Mouse (Mus musculus) limb, embryonic 14.5 days (tissue): ENCODE data around the gene Trex1. TPM values are rescaled to one million over a fixed set of nuclear protein-coding genes. Genes with fewer than 3 reads are reported as not detected.
A peak's percentile ranks its signal among the peaks of the same experiment; 100 is the strongest.

Experiments used
- ATAC-seq: fragments of 200-750 bp; cut with Nextera tagmentation; 2 replicates; pipeline ENCODE4 v1.8.0; 2017; ENCODE audit warnings: low read depth, moderate number of reproducible peaks, moderate TSS enrichment; ENCODE audit not compliant: low FRiP score
- DNase-seq: peaks from one replicate; pipeline ENCODE4 v3.0.0-alpha.2; 2015; ENCODE audit warnings: low spot score
- H3K27ac ChIP-seq: fragments of 300-500 bp; sonication (generic); replicated peaks from 2 replicates; pipeline ENCODE4 v1.5.1; 2014; ENCODE audit warnings: low read depth, mild to moderate bottlenecking, low read length, moderate library complexity, mixed read lengths
- H3K27me3 ChIP-seq: fragments of 300-500 bp; sonication (generic); 2 replicates; pipeline ENCODE4 v1.6.1; 2014; ENCODE audit warnings: low read length, mixed read lengths; ENCODE audit not compliant: control insufficient read depth, insufficient read depth
- H3K36me3 ChIP-seq: fragments of 300-500 bp; sonication (generic); 2 replicates; pipeline ENCODE4 v1.6.1; 2014; ENCODE audit warnings: mild to moderate bottlenecking, low read length, moderate library complexity, mixed read lengths; ENCODE audit not compliant: control insufficient read depth, insufficient read depth
- H3K4me1 ChIP-seq: fragments of 300-500 bp; sonication (generic); 2 replicates; pipeline ENCODE4 v1.6.1; 2014; ENCODE audit warnings: antibody characterized with exemption, low read length, mixed read lengths; ENCODE audit not compliant: control insufficient read depth, insufficient read depth
- H3K4me2 ChIP-seq: fragments of 300-500 bp; sonication (generic); replicated peaks from 2 replicates; pipeline ENCODE4 v1.6.1; 2014; ENCODE audit warnings: low read depth, mild to moderate bottlenecking, low read length, moderate library complexity; ENCODE audit not compliant: severe bottlenecking
- H3K4me3 ChIP-seq: fragments of 300-500 bp; sonication (generic); replicated peaks from 2 replicates; pipeline ENCODE4 v1.5.1; 2014; ENCODE audit warnings: low read length
- H3K9ac ChIP-seq: fragments of 300-500 bp; sonication (generic); 2 replicates; pipeline ENCODE4 v1.6.1; 2014; ENCODE audit warnings: mild to moderate bottlenecking, low read depth, low read length, moderate library complexity; ENCODE audit not compliant: severe bottlenecking
- H3K9me3 ChIP-seq: fragments of 300-500 bp; sonication (generic); 2 replicates; pipeline ENCODE4 v1.6.1; 2016; ENCODE audit warnings: low read length; ENCODE audit not compliant: control insufficient read depth
- POLR2A ChIP-seq: fragments of 200-500 bp; IDR thresholded peaks from 2 replicates; pipeline ENCODE4 v1.8.0; 2012; ENCODE audit warnings: inconsistent platforms, mild to moderate bottlenecking, moderate library complexity, borderline replicate concordance; ENCODE audit not compliant: insufficient read depth, insufficient read length; ENCODE audit errors: extremely low read depth
- WGBS: fragments of 180-500 bp; shearing (Covaris S2); extraction: QIAGEN DNeasy Blood & Tissue Kit; methylation state at CpG from one replicate; pipeline ENCODE4 v1.1.7; 2014; 5-methylcytosine and 5-hydroxymethylcytosine counted together
- polyA plus RNA-seq, 2 experiments: library from polyadenylated mRNA; depleted of rRNA in 1 of 2; stranded (reverse) in 1 of 2; unstranded in 1 of 2; fragments of >200 nt; fragmentation: Nextera tagmentation in 1 of 2; extraction: Ambion mirVana in 1 of 2; gene quantifications; 2 replicates each; pipeline versions ENCODE4 v1.2.1 to v1.2.3; 2012 to 2014

Trex1 gene
- polyA plus RNA-seq, 2 experiments = 13.7 to 33.5 TPM

GRCm38 (mm10) chr9:109058006-109058765, 1.3 kb downstream of the Trex1 start:
- ATAC-seq (no peak), DNase-seq (no peak)
- no peak overlapping the region for H3K4me3 ChIP-seq
- no peak overlapping the region; the same call in 1 of the 2 replicates for H3K4me2 ChIP-seq
- 0 out of 2 replicates have a peak overlapping the region, but pooled peaks have one; percentile 59 for H3K9ac ChIP-seq
- peaks cover 56% of the 10 kb centered on the region for H3K36me3 ChIP-seq
- H3K4me1 ChIP-seq = peaks cover 13% of the 10 kb centered on the region; the same call in 1 of the 2 replicates
- TF ChIP-seq POLR2A = no peak
- H3K27ac ChIP-seq = no peak overlapping the region
- WGBS = 89% methylated on average over 19 of the region's 19 CpGs
- H3K27me3 ChIP-seq = no peaks in the 10 kb centered on the region
- H3K9me3 ChIP-seq = no peaks in the 10 kb centered on the region

GRCm38 (mm10) chr9:109057543-109057942, 2.0 kb downstream of the Trex1 start:
- Histone ChIP-seq H3K4me2 (no peak overlapping the region), H3K9me3 (no peaks in the 10 kb centered on the region), H3K36me3 (peaks cover 57% of the 10 kb centered on the region), H3K4me1 (peaks cover 13% of the 10 kb centered on the region; the same call in 1 of the 2 replicates), H3K4me3 (no peak overlapping the region), H3K9ac (no peak overlapping the region), H3K27me3 (no peaks in the 10 kb centered on the region), H3K27ac (no peak overlapping the region)
- WGBS = 92% methylated on average over 5 of the region's 5 CpGs
- ATAC-seq = no peak
- DNase-seq = no peak
- no peak for TF ChIP-seq POLR2A

- ATAC-seq = no peak
- no peak for DNase-seq
- Histone ChIP-seq H3K27ac (no peak overlapping the region), H3K4me1 (peaks cover 13% of the 10 kb centered on the region; the same call in 1 of the 2 replicates), H3K9me3 (no peaks in the 10 kb centered on the region), H3K4me3 (no peak overlapping the region), H3K27me3 (no peaks in the 10 kb centered on the region), H3K4me2 (no peak overlapping the region), H3K36me3 (peaks cover 62% of the 10 kb centered on the region), H3K9ac (no peak overlapping the region)
- WGBS = 75% methylated on average over 4 of the region's 4 CpGs
- TF ChIP-seq POLR2A = no peak
Measured at GRCm38 (mm10) chr9:109056916-109057315, 2.6 kb downstream of the Trex1 start.

GRCm38 (mm10) chr9:109056081-109056690, 3.3 kb downstream of the Trex1 start:
- no peak for DNase-seq
- Histone ChIP-seq H3K4me2 (no peak overlapping the region), H3K27ac (no peak overlapping the region), H3K9ac (no peak overlapping the region), H3K27me3 (no peaks in the 10 kb centered on the region), H3K4me1 (peaks cover 13% of the 10 kb centered on the region; the same call in 1 of the 2 replicates), H3K4me3 (no peak overlapping the region), H3K9me3 (no peaks in the 10 kb centered on the region), H3K36me3 (peaks cover 65% of the 10 kb centered on the region)
- no peak for ATAC-seq
- no peak for TF ChIP-seq POLR2A
- 91% methylated on average over 17 of the region's 17 CpGs for WGBS

GRCm38 (mm10) chr9:109055271-109056030, 4.1 kb downstream of the Trex1 start:
- TF ChIP-seq POLR2A = no peak
- Histone ChIP-seq H3K4me3 (peak overlapping the region; percentile 17), H3K27ac (peak overlapping the region; percentile 26; the same call in 1 of the 2 replicates), H3K36me3 (peaks cover 60% of the 10 kb centered on the region), H3K4me2 (peak overlapping the region; percentile 35), H3K27me3 (no peaks in the 10 kb centered on the region), H3K9me3 (no peaks in the 10 kb centered on the region), H3K4me1 (peaks cover 13% of the 10 kb centered on the region; the same call in 1 of the 2 replicates), H3K9ac (peak overlapping the region; percentile 41; the same call in 1 of the 2 replicates)
- DNase-seq = no peak
- 89% methylated on average over 12 of the region's 12 CpGs for WGBS
- ATAC-seq = no peak
